Mouse (Mus musculus) inflammation-experienced regulatory T-cells (primary cell): ENCODE measurements around the gene Rpl9-ps6. TPM values are rescaled to one million over a fixed set of nuclear protein-coding genes. Genes with fewer than 3 reads are reported as not detected.

Source experiments
- polyA plus RNA-seq, 2 experiments: library from polyadenylated mRNA; unstranded; fragments of 100-300 nt; shearing (Covaris generic); gene quantifications; one replicate each; pipeline ENCODE4 v1.2.1; 2017

The Rpl9-ps6 gene
- 100 to 1,000 TPM; 187 to 199 TPM for polyA plus RNA-seq

DNA sequence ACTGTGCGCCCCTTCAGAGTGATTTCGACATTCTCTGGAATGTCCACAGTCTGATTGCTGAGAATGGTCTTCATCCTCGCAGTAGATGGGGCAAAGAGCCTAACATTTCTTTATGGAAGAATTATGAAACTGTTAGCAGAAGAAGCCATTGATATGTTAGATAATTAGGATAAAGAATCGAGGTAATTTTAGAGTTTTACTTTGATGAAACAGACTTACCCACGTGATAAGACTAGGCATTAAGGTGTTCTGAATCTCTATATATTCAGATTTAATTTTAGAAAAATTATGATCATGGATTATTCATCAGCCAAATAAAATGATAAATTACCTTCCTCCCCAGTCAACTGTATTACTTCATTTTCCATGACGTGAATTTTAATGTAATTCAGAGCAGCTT is at the start of gene Rpl9-ps6:
Rpl9-ps6 (minus strand) TSS at position 101 of the 400 bp plus-strand sequence.

DNA sequence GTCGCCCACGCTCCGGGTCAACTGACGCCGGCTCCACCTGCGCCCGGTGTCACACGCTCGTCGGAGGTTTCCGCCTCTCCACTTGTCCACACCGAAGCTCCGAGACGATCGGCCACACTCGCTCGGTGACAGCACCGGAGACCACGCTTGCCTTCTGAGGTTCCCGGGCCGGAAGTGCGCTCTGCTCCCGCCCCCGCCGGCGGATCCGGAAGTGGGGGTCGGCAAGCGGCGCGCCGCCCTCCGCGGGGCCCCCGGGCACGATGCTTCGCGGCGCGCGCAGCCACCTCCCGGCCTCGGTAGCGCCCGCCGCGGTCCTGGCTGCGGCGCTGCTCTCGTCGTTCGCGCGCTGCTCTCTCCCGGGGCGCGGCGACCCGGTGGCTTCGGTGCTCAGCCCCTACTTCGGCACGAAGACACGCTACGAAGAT is 19.3 kb upstream of the Rpl9-ps6 start, which contains the start of gene Minpp1:
Minpp1 (plus strand) TSS at position 89 of the 425 bp plus-strand sequence.

Other genes with a start within 250 kb of the Rpl9-ps6 start
- gene Sgms1, start 76.9 kb downstream of the Rpl9-ps6 start, polyA plus RNA-seq: 10 to 100 TPM; 43.8 to 68.5 TPM
- 10 to 100 TPM; 58.6 to 64.3 TPM for gene Minpp1, start 19.2 kb upstream of the Rpl9-ps6 start, polyA plus RNA-seq
- under 1 TPM; 0.24 to 0.78 TPM for gene Papss2, start 129.2 kb upstream of the Rpl9-ps6 start, polyA plus RNA-seq